Mouse (Mus musculus) R1 (cell line): ENCODE measurements around the gene Thap11.
"Not testable (repeated sequence)": the region's sequence is repeated elsewhere in the genome, so short reads cannot be mapped to it uniquely, and the experiment has no call there.

Source experiments
- DNase-seq: peaks from one replicate; pipeline ENCODE4 v3.0.0-alpha.2; 2018; ENCODE audit warnings: low read depth, low spot score

Thap11 gene

DNA sequence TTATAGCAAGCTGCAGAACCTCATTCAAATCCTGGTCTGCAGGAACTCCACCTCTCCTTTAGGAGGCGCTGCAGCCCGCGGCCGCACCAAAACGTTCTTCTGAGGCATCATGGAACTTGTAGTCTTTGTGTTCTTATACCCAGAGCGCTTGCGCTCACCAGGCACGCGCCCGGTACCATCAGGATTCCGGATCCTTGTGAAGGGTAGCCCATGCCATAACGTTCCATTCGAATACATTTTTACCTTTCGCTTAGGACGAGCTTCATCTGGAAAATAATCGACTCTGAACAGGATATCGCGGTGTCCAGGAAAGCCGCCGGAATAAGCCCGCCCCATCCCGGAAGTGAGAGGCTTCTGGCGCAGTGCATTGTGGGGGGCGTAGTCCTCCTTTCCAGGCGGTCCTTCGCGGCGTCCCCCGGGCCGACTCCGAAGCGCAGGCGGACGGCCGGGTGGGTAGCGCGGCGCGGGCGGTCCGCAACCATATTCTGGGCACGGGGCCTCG is at the start of gene Thap11:
Thap11 (plus strand) TSS at position 418 of the 502 bp plus-strand sequence.
- DNase-seq: peak; percentile 96

DNA sequence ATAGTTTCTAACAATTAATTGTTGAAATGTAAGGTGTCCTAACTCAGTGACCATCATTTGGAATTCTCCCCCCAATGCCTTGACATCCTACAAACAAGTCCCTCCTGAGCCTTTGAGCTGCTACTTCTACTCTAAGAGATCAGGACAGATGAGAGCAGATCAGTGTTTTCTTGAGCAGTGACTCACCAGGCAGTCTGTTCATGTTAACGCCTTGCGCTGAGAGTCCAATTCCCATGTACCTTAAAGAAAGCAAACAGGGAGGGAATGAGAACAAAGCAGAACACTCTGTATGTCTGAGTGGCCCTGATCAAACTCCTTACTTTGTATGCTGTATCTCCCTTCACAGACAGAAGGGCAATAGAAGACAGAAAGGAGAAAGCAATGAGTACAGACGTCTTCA is 49.6 kb upstream of the Thap11 start:
- no peak for DNase-seq

DNA sequence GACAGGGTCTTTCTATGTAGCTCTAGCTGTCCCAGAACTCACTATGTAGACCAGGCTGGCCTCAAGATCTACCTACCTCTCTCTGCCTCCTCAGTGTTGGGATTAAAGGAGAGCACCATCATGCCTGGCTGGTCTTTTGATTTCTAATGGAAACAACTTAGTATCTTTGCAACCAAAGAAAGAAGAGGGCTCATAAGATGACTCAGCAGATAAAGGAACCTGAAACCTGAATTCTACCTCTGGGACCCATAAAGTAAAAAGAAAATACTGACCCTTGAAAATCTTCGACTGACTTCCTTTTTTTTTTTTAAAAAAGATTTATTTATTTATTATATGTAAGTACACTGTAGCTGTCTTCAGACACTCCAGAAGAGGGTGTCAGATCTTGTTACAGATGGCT is 49.0 kb upstream of the Thap11 start:
- no peak for DNase-seq

DNA sequence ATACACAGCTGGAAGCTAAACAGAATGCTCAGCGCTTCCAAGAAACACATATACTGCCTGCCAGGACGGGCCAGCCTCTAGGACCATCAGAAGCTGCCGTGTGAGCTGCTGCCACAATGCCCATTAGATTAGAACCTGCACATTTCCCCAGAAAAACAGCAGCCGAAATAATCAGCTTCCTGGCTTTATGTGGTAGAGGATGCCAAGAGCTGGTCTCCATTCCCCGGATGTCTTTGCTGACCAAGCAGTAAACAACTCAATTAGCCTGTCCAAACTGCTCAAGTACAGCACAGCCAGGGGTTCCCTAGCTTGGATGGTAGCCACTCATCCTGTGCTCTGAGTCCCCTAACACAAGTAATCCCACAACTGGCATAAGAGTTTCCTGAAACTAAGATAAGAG is 47.2 kb upstream of the Thap11 start:
- no peak for DNase-seq

DNA sequence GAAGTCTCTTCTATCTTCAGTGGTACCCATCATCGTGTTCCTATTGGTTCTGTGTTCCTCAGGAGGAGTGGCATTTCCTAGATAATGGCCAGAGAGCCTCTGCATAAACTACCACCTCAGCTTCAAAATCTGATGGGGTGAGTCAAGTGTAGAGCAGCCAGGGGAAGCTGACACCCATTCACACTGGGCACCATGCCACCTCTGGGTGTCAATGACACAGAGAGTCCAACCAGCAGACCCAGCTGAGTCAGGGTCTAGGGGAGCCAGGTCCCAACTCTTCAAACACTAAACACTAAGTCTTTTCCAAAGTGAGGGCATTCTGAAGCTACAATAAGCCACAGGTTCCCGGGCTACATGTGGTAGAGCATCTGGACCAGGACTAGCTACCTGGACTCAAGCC is 46.5 kb upstream of the Thap11 start:
- DNase-seq: no peak

DNA sequence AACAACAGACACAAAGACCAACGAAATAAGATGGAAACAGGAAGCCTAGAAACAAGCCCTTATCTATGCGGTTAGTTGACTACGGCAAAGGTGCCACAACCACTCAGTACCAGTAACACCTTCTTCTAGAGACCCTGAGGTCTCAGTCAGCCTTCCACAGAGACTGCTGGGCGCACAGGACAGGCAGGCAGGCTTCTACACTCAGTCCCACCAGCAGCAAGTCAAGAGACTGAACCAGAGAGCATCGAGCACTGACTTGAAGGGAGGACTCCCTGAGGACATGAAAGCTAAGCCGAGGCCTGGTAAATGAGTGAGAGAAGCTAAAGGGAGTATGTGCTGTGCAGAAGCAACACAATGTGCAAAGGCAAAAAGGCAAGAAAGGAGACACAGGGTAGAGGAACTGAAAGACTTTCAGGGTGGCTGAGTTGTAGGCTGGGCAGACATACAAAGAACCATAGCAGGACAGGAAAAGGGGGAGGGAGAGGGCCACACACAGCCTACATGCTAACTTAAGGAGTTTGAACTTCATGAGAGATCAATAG is 44.6 kb upstream of the Thap11 start:
- no peak for DNase-seq

DNA sequence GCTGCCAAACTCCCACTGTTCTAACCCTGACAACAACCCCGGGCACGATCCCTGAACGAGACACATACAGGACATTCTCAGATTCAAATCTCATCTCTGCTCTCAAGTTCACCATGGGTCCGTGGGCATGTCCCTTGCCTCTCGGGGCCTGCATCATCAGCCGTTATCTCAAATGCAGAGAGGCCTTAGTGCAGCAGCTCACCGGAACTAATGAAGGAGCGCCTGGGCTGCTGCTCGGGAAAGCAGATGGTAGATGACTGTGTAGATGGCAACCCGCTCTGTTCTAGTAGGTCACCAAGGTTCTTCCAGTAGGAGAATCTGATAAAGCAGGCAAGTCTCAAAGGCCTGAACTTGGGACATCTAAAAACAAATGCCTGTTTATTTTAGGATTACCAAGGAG is 43.9 kb upstream of the Thap11 start:
- DNase-seq: no peak

DNA sequence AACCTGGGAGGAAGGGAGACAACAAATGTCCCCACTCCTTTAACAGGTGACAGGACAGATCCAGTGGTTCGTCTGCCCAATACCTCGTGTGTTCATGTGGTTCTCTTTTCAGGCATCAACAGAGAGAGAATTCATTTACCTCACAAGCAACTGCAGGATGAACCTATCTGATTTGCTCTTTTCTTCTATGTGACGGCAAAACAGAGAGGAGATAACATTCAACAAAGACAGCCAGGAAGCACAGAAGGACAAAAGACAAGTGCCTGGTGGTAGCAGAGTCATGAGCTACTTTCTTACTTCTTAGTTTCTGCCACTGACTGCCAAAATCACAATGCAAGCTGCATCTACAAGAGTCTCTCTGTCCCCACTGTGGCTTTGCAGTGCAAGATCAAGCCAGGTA is 43.4 kb upstream of the Thap11 start:
- DNase-seq: no peak

DNA sequence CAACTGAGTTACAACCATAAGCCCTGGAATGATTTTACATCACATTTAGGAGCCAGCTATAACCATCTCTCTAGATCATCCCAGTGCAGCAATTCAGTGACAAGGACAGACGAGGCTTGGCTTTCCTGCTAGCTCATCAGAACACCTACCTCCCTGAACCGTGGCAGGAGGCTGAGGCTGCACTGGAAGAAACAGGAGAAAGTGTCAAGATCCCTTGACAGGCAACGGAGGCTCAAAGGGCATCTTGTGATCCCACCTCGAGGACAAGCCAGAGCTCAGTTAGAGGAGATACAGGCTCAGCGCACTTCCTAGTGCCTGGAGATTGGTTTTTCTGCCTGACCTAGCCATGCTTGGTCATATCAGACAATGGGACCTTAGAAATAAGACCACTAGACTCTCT is 42.4 kb upstream of the Thap11 start:
- no peak for DNase-seq

DNA sequence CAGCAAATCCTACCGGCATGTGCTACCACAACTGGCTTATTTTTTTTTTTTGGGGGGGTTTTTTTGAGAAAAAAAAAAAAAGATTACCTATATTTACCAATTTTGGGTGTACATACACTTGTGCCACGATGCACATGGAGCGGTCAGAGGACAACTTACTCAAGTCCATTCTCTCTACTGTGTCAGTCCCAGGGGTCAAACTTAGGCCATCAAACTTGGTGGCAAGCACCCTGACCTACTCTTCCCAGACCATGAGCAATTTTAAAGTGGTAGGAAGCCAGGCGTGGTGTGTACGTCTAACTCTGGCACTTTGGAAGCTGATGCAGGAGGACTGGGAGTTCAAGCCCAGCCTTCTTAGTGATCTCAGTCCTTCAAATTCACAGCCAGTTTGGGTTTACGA is 41.7 kb upstream of the Thap11 start:
- no peak for DNase-seq

DNA sequence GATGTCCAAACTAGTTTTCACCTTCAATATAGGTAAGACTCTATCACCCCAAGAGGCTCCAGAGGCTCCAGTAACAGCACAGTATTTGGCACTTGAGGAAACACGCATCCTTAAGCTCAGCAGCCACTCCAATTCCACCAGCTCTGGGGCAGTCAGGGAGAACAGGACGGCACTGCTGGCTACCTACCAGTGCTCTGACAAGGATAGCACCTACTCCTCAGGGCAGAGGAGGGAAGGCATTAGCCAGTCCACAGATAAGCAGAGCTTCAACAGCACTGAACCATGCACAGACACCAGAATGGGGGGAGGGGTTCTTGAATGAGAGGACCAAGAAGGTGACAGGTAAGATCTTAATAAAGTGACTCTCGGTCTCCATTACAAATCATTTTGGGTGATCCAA is 35.3 kb upstream of the Thap11 start:
- DNase-seq: no peak

DNA sequence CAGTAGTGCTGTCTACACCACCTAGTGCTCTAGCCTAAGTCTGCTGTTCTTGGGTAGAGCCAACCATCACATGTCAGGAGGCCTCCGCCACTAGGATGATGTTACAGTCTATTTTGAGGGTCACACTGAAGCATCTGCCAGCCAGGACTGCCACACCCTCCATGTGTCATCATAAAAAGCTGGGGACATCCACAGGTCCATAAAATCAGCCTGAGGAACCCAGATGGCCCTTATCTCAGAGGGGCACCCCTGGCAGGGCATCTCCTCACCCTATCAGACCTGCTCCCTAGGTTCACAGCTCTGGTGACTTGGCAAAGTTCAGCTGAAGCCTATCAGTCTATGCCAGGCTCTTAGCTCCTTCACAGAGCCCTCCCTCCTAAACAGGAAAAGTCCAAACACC is 34.0 kb upstream of the Thap11 start:
- DNase-seq: no peak

DNA sequence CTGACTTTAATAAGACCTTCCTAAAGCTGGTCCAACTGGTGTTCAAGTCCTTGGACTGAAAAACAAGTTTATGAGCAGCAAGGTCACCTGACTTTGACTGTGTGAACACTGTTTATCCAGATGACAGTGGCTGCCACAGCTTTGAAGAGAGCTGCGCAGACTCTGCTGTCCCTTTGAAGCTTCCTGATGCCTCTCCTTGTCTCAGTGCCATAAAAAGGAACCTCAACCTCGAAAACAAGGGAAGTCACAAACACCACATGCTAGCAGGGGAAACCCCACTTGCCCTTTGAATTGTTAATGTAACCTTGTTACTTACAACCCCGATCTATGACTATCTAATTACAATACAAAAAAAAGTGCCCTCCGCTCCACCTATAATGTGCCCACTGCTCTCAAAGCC is 29.4 kb upstream of the Thap11 start:
- no peak for DNase-seq

DNA sequence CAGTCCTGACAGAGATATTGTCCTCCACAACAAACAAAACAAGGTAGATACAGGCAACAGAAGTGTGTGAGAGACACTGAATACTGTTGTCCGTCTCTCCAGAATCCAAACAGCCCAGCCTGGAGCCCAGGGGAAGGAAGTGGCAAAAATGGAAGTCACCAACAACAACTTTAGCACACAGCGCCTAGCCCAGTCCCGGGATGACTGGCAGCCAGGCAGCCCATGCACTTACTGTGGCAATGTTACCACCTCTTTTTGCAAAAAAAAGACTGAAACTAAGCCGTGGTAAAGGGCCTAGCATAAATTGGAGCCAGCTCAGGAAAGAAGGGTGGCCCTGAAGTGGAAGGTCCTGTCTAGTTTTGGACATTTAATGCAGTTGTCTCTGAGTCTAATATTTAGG is 28.6 kb upstream of the Thap11 start:
- DNase-seq: no peak

DNA sequence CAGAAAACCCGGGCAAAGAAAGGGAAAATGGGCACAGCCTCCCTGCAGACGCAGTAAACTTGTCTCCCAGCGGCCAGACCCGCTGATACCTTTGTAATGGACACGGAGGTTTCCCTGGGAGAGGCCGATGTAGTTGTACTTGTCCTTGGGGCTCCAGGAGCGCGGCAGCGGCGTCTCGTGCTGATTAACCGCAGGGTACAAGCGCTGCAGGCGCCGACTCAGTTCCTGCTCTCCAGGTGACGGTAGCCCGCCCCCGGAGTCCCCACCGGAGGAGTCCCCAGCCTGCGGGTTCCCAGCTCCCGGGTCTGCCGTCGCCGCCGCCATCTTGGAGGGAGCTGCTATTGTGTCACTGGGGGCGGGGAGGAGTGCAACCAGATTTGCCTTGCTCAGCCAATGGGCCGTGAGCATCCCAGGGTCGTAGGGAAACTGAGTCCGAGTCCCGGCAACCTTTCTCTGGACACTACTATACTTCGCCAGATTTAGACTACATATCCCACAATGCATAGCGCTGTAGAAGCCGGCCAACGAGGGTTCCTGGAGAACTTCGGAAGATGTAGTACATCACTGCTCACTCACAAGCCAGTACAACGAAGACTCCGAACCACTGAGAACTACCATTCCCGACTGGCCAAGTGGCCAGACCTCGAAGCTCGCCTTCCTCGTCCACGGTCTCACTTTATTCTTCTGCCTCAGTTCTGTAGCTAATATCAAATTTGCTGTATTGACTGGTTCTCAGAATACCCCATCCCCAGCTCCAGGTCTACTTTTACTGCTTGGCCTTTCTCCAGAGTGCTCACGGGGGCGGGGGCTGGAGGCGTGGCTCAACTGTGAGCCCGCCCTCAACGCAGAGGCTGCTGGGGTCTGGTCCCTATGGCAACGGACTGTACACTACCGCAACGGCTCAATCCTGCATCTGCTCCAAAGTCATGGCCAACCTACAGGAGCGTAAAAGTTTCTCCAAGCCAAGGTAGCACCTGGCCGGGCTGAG is 27.8 kb upstream of the Thap11 start, which contains the start of the genes Ranbp10 and Tsnaxip1:
Ranbp10 (minus strand) TSS at position 490 of the 988 bp plus-strand sequence.
Tsnaxip1 (plus strand) TSS at position 871 of the 988 bp plus-strand sequence.
- DNase-seq: peak; percentile 100

DNA sequence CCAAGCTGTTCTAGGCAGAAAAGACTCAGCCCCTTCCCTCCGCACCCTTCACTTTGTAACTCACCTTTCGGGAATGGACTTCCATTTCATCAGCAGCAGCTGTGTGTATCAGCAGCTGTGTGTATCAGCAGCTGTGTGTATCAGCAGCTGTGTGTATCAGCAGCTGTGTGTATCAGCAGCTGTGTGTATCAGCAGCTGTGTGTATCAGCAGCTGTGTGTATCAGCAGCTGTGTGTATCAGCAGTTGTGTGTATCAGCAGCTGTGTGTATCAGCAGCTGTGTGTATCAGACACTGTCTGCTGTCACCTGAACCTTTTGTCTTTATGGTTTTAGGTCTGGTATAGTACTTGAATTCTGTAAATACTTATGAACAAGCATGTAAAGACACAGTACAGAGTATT is 21.2 kb upstream of the Thap11 start:
- not testable (repeated sequence) for DNase-seq

DNA sequence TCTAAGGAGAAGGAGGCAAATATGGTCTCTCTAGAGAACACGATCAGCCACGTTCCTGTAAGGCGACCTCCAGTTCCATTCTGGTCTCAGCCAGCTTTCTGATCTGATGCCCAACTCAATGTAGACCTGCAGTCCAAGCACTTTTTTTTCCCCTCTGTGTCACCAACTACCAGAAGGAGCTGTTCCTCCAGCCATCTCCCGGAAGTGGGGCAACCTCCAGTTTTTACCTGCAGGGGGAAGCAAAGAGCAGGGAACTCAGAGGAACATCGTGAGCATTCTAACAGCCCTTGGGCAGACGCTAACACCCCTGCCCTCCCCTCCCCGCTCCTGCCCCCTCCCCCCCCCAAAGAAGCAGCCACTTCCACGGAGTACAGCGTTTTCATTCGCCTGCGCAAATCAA is 19.6 kb upstream of the Thap11 start:
- DNase-seq: peak; percentile 81

DNA sequence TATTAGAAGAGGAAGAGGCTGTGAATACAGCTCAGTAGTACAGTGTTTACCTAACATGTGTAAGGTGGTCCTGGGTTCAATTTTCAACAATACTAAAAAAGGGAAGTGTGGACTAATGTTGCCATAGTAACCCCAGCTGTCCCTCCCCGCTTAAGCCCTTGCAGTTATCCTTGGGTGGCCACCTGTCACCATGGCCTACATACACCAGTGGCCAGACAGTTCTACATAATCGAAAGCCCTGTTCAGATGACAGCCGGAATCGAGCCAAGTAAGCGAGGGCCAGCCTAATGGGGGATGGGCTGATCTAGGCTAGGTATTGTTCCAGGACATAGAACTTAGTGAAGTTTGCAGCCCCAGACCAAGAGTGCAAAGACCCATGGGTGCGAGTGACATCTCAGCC is 17.9 kb upstream of the Thap11 start:
- DNase-seq: no peak

DNA sequence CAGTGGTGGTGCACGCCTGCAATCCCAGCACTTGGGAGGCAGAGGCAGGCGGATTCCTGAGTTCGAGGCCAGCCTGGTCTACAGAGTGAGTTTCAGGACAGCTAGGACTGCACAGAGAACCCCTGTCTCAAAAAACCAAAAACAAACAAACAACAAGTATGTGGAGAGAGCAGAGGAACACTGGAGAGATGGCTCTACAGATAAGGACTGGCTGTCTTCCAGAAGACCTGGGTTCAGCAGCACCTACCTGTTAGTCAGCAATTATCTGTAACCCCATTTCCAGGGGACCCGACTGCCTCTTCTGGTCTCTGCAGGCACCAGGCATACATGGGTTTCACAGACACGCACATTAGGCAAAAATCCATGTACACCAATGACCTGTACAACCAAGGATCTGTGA is 15.7 kb upstream of the Thap11 start:
- no peak for DNase-seq

DNA sequence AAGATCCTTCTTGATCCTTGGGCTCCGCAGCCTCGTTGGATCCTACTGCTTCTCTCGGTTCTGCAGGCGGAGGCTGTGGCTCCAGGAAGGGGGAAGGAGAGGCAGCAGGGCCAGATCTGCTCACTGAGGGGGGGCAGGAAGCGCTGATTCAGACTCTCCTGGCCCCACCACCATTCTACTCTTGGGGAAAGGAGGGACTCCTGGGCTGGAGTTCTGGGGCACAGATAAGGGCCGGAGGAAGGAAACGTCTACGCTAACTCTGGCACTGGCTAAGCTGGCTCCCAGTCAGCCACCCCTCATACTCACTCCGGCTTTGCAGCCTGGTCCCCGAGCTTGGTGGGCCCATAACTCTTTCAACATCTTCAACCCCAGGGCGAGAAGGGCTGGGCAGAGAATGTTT is 8.3 kb upstream of the Thap11 start:
- no peak for DNase-seq

DNA sequence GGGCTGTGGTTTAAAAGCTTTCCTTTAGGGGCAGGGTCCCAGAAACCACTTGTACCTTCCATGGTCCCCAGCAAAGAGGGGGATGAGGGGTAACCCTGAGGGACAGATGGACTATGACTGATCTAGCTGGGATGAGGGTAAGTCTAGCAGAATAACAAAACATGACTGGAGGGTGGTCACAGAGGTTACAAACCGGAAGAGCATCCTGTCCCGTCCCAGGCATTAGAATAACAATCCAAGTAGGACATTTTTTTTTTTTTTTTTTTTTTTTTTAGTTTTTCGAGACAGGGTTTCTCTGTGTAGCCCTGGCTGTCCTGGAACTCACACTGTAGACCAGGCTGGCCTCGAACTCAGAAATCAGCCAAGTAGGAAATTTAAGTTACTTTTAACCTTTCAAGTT is 4.9 kb upstream of the Thap11 start:
- DNase-seq: no peak

DNA sequence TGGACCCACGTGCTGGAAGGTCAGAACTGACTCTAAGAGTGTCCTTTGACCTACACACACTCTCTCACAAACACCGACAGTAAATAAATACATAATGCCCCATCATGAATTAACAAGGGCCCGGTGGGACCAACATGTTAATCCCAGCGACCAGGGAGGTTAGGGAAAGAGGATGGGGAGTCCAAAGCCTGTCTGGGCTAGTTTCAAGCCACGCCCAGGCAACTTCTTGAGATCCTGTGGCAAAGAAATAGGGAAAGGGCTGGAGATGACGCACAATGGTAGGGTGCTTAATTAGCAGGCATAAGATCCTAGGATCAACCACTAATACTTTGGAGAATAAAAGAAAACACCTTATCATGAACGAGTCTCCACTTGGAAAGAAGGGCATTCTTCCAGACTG is 4.3 kb upstream of the Thap11 start:
- DNase-seq: peak; percentile 70

DNA sequence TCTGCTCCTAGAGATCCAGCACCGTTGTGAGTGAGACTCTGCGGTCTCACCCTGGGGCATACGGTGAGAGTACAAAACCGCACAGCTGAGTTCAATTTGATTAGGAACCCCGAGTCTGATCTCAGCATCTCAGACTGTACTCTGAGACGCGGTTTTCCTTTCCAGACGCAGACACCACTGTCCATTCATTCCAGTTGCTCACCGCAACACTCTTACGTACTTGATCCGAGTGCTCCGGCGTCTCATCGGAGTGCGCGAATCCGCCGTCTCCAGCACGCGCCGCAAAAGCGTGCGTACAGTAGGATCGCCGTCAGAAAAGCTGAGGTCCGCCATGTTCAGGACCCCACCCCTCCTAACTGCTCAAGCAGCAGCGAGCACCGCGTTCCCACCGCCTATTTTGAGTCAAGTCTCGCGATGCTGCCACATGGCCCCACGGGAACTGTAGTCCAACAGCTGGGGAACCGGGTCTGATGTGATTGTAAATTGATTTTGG is 3.2 kb upstream of the Thap11 start:
- peak; percentile 98 for DNase-seq
